Mouse (Mus musculus): ENCODE results near the gene Tnip1. TPM values are rescaled to one million over a fixed set of nuclear protein-coding genes. Genes with fewer than 3 reads are reported as not detected.

The Tnip1 gene
- polyA plus RNA-seq, 1 experiment from 2014 or later, result 19.8 TPM

DNA sequence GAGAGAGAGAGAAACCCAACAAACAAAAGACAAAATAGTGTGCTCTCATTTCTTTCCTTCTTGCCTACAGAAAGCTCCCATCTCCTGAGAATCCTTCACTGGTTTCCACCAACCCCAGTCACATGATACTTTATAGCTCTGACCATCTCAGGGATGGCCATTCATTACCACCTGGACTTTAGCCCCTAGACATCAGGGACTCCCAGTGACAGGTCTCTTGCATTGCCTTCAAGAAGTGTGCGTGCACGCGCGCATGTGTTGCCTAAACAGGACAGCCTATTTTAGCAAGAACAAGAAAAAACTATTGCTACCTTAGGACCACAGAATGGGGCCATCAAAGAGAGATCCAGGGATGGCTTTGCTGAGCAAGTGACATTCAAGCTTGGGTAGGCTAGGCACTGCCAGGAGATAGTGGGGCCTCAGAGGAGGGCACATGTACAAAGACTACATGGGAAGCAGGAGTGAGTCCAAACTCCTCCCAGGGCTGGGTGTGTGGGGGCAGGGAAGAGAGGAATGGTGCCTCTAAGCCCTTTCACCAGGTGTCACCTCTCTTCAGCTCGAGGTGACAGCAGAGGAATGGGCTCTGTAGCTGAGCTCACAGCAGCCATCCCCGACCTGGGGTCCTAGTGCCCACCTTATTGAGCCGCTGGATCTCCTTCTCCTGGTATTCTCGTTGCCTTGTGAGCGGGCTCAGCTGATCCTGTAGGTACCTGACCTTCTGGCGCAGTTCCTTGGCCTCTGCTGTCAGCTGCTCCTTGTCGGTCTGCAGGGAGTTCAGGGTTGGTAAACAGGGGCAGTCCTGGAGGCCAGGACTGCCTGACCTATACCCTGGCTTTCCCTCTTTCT, 42.4 kb downstream of the Tnip1 start:
- WGBS, result 73% methylated on average over 11 of the region's 11 CpGs
- no peak overlapping the region for H3K4me2 ChIP-seq
- H3K9ac ChIP-seq, result no peak overlapping the region

DNA sequence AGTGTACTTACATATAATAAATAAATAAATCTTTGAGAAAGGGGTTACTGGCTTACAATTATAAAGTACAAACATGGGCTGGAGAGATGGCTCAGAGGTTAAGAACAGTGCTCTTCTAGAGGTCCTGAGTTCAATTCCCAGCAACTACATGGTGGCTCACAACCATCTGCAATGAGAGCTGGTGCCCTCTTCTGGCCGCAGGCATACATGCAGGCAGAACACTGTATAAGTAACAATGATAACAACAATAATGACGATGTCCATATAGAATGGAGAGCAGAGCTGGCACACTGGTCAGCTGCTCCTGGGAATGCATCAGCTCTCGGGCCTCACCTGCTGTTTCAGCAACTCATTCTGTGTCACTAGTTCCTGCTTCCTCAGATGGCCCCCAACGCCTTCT, 44.4 kb downstream of the Tnip1 start:
- Histone ChIP-seq H3K27me3 (no peaks in the 10 kb centered on the region), H3K4me1 (no peaks in the 10 kb centered on the region), H3K9ac (no peak overlapping the region), H3K27ac (no peak overlapping the region), H3K4me2 (no peak overlapping the region), H3K9me3 (no peaks in the 10 kb centered on the region), H3K36me3 (peaks cover 95% of the 10 kb centered on the region), H3K4me3 (no peak overlapping the region)
- ATAC-seq (ENCODE audit: insufficient number of reproducible peaks, insufficient read depth, low FRiP score, low TSS enrichment, low read depth), result no peak
- 91% methylated on average over 4 of the region's 4 CpGs for WGBS

More for the DNA sequence above, 42.4 kb downstream of the Tnip1 start:
- Histone ChIP-seq H3K36me3 (peaks cover 92% of the 10 kb centered on the region), H3K4me1 (no peaks in the 10 kb centered on the region), H3K27ac (no peak overlapping the region), H3K27me3 (no peaks in the 10 kb centered on the region), H3K9me3 (no peaks in the 10 kb centered on the region), H3K4me3 (no peak overlapping the region)
- ATAC-seq (ENCODE audit: insufficient number of reproducible peaks, insufficient read depth, low FRiP score, low TSS enrichment, low read depth), result no peak

DNA sequence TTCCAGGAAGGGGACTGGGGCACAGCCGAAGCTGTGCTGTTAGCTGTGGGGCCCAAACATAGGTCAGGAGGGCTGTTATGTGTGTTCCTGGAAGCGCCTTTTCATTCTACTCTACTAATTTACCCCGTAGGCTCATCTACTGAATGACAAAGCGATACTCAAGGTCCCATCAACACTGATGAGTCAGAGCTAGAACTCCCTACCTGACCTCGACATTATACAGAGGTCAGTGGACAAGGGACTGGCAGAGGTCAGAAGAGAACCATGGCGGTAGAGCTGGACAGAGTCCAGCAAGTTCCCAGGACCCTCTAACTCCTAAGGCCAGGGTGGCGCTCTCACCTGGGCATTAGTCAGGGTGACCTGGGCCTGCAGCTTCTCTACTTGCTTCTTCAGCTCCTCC, 45.3 kb downstream of the Tnip1 start:
- Histone ChIP-seq H3K9ac (no peak overlapping the region), H3K4me1 (no peaks in the 10 kb centered on the region), H3K4me3 (no peak overlapping the region), H3K27me3 (no peaks in the 10 kb centered on the region), H3K4me2 (no peak overlapping the region), H3K9me3 (no peaks in the 10 kb centered on the region), H3K36me3 (peaks cover 95% of the 10 kb centered on the region), H3K27ac (no peak overlapping the region)
- no peak for ATAC-seq (ENCODE audit: insufficient number of reproducible peaks, insufficient read depth, low FRiP score, low TSS enrichment, low read depth)
- WGBS, result 95% methylated on average over 7 of the region's 7 CpGs

DNA sequence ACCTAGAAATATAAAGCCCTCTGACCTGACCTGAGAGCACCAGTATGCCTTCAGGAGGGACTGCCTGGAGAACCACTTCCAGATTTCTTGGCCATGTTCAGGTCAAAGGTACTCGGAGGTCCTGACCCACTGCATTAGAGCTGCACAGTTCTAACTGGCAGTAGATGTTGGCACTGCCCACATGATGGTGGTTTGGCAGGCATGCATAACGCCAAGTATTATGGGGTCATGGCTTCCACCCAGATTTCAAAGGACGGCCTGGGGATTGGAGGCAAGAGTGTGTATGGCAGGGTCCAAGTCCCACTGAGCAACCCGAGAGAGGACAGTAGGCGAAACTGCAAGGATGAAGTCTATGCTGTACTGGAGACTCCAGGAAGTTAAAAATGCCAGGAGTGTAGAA, 48.9 kb downstream of the Tnip1 start:
- no peaks in the 10 kb centered on the region for H3K27me3 ChIP-seq
- H3K27ac ChIP-seq, result no peak overlapping the region
- H3K9me3 ChIP-seq, result no peaks in the 10 kb centered on the region
- WGBS, result 88% methylated on average over 5 of the region's 5 CpGs
- no peak overlapping the region for H3K4me2 ChIP-seq
- no peaks in the 10 kb centered on the region for H3K4me1 ChIP-seq
- peaks cover 95% of the 10 kb centered on the region for H3K36me3 ChIP-seq
- ATAC-seq (ENCODE audit: insufficient number of reproducible peaks, insufficient read depth, low FRiP score, low TSS enrichment, low read depth), result no peak
- H3K4me3 ChIP-seq, result no peak overlapping the region
- H3K9ac ChIP-seq, result no peak overlapping the region

DNA sequence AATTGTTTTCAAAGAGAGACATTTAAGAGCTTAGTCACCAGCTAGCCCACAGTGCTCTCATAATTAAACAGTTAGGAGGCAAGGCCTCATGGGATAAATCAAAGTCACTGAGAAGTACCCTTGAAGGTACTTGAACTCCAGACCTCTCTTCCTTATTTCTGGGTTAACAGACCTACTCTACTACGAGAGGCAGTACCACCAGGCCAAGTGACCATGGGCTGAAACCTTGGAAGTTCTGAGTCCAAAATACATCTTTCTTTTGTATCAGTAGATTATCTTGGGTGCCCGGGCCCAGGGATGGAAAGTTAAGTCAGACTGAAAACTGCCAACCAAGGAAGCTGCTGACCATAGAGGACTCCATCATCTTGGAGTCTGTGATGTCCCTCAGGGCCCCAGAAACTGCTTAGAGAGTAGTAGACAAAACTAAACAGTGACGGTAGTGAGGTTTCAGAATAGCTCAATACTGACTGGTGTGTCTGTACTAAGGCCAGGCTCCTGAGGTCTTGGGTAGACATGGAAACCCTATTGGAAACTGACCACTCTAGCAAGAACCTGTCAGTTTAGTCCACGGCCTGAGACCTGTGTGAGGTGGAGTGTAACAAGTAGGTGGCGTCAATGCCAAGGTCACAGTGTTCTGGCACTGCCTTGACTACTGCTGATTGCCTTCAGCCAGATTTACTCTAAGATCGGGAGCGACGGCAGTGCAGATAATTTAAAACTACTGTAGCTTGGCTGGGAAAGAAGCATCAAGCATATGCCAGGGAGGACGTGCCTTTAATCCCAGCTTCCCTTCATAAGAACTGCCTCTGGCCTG, 50.0 kb downstream of the Tnip1 start:
- H3K9ac ChIP-seq, result no peak overlapping the region
- no peak overlapping the region for H3K4me3 ChIP-seq
- no peak overlapping the region for H3K27ac ChIP-seq
- H3K4me1 ChIP-seq, result no peaks in the 10 kb centered on the region
- no peak overlapping the region for H3K4me2 ChIP-seq
- 86% methylated on average over 9 of the region's 9 CpGs for WGBS
- peaks cover 89% of the 10 kb centered on the region for H3K36me3 ChIP-seq
- no peaks in the 10 kb centered on the region for H3K27me3 ChIP-seq
- H3K9me3 ChIP-seq, result no peaks in the 10 kb centered on the region
- no peak for ATAC-seq (ENCODE audit: insufficient number of reproducible peaks, insufficient read depth, low FRiP score, low TSS enrichment, low read depth)

DNA sequence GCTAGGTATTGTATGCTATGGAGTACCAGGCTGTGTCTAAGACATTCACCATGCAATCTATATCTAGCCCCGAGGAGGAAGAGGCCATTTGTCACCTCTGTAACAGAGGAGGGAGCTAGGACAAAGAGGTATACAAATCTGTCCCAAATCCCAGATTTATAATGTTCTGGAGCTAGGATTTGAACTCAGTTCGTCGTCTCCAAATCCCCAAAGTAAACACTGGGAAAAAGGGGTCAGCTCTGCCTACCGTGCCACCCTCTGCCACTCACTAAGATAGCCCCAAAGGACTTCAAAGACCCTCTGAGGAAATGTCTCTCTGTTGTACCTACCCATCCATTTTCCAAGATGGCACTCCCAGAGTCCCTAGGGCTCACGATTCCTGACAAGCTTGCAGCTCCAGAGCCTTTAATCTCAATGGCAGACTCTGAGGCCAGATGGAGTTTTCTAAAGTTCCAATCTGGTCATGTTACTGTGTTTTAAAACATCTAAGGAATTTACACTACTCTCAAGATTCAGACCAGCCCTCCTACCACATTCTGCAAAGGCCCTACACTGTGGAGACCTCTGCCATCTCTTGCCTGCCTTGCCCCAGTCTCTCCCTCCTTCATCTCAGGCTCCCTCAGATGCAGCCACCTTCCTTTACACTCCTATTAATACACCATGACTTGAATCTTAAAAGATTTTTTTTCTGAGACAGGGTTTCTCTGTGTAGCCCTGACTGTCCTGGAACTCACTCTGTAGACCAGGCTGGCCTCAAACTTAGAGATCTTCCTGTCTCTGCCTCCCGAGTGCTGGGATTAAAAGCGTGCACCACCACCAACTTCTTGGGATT, 50.8 kb downstream of the Tnip1 start:
- Histone ChIP-seq H3K9me3 (no peaks in the 10 kb centered on the region), H3K36me3 (peaks cover 80% of the 10 kb centered on the region), H3K9ac (no peak overlapping the region), H3K27ac (no peak overlapping the region), H3K27me3 (no peaks in the 10 kb centered on the region), H3K4me2 (no peak overlapping the region), H3K4me1 (no peaks in the 10 kb centered on the region), H3K4me3 (no peak overlapping the region)
- 86% methylated on average over 7 of the region's 7 CpGs for WGBS
- ATAC-seq (ENCODE audit: insufficient number of reproducible peaks, insufficient read depth, low FRiP score, low TSS enrichment, low read depth), result no peak

DNA sequence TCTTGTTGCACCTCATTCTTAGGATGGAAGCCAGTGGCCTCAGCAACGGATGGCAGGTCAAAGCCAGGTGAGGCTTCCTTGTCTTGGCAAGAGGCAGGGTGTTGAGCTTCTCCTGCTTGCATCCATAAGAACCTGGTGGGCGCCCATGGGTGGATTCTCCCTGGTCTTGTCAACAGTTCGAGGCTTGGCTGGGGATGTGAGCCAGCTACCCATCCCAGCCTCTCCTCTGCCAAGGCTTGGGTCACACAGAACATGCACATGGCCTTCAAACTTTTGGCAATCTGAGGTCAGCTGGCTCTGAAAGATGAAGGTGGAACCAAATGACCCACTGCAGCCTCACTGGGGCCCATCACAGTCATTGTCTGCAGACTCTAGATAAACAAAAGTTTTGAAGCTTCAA, 51.5 kb downstream of the Tnip1 start:
- H3K4me2 ChIP-seq, result no peak overlapping the region
- H3K4me3 ChIP-seq, result no peak overlapping the region
- no peak for ATAC-seq (ENCODE audit: insufficient number of reproducible peaks, insufficient read depth, low FRiP score, low TSS enrichment, low read depth)
- 90% methylated on average over 3 of the region's 3 CpGs for WGBS
- H3K9ac ChIP-seq, result no peak overlapping the region
- no peaks in the 10 kb centered on the region for H3K9me3 ChIP-seq
- H3K4me1 ChIP-seq, result no peaks in the 10 kb centered on the region
- no peak overlapping the region for H3K27ac ChIP-seq
- no peaks in the 10 kb centered on the region for H3K27me3 ChIP-seq
- H3K36me3 ChIP-seq, result peaks cover 75% of the 10 kb centered on the region

DNA sequence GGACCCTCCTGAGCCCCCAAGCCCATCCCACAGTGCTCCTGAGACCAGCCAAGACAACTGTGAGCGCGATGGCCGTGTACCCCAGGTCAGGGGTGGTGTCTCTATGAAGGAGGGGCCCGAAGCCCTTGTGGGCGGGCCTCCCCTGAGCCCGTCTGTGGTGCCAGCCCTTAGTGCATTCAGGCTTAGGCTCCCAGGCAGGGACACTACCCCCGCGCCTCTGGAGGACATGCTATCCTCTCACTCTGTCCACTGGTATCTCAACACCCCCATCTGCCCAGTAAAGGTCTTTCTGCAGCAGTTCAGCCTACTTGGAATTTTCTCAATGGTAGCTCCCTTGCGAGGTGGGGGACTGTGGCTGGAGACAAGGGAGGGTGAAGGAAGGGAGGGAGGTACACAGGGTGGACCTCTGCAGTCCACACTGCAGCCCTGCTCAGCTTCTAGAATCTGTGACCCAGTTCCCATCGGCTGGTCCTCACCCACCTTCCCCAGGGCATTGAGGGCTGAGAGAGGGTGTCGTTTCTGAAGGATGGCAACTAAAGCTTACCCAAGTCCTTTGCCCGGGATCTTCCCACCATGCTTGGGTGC, 52.5 kb downstream of the Tnip1 start:
- no peak for ATAC-seq (ENCODE audit: insufficient number of reproducible peaks, insufficient read depth, low FRiP score, low TSS enrichment, low read depth)
- Histone ChIP-seq H3K4me1 (no peaks in the 10 kb centered on the region), H3K4me2 (no peak overlapping the region), H3K27ac (no peak overlapping the region), H3K27me3 (no peaks in the 10 kb centered on the region), H3K9me3 (no peaks in the 10 kb centered on the region), H3K4me3 (no peak overlapping the region), H3K9ac (no peak overlapping the region), H3K36me3 (peaks cover 65% of the 10 kb centered on the region)
- 88% methylated on average over 12 of the region's 12 CpGs for WGBS

DNA sequence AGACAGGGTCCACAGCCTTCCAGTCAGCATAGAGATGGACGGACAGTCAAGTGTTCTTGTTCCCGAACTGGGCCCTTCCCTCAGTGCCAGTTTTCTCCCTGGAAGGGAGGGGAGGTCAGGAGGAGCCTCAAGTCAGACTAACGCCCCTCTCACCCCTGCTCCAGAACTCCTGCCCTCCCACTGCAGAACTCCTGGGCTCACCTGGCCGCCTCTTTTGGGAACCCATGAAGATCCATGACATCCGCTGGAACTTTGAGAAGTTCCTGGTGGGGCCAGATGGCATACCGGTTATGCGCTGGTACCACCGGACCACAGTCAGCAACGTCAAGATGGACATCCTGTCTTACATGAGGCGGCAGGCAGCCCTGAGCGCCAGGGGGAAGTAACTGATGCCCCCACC, 53.4 kb downstream of the Tnip1 start:
- Histone ChIP-seq H3K4me1 (no peaks in the 10 kb centered on the region), H3K27ac (no peak overlapping the region), H3K36me3 (peaks cover 56% of the 10 kb centered on the region), H3K4me3 (no peak overlapping the region), H3K27me3 (no peaks in the 10 kb centered on the region), H3K9ac (no peak overlapping the region), H3K4me2 (no peak overlapping the region), H3K9me3 (no peaks in the 10 kb centered on the region)
- ATAC-seq (ENCODE audit: insufficient number of reproducible peaks, insufficient read depth, low FRiP score, low TSS enrichment, low read depth), result no peak
- 93% methylated on average over 11 of the region's 11 CpGs for WGBS

DNA sequence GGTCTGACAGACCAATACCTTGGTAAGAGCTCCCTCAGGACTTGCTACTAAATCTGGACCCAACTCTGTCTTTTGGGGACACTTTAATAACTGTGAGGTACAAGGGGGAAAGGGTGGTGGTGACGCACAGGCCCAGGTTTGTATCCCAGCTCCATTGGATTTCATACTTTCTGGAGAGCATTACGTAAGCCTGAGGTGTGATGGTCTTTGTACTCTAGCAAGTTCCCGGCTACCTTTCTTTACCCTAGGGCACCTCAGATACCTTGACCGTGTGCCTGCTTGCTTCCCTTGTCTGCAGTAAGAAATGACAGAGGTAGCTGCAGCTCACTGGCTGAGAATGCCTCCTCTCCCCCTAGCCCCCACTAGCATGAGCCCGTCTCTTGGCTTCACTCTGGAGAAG, 55.5 kb downstream of the Tnip1 start:
- Histone ChIP-seq H3K27ac (no peak overlapping the region), H3K27me3 (no peaks in the 10 kb centered on the region), H3K9ac (no peak overlapping the region), H3K4me2 (no peak overlapping the region), H3K4me3 (no peak overlapping the region), H3K4me1 (peaks cover 5% of the 10 kb centered on the region; the same call in 1 of the 2 replicates), H3K36me3 (peaks cover 37% of the 10 kb centered on the region), H3K9me3 (no peaks in the 10 kb centered on the region)
- no peak for ATAC-seq (ENCODE audit: insufficient number of reproducible peaks, insufficient read depth, low FRiP score, low TSS enrichment, low read depth)
- WGBS, result 88% methylated on average over 5 of the region's 5 CpGs

DNA sequence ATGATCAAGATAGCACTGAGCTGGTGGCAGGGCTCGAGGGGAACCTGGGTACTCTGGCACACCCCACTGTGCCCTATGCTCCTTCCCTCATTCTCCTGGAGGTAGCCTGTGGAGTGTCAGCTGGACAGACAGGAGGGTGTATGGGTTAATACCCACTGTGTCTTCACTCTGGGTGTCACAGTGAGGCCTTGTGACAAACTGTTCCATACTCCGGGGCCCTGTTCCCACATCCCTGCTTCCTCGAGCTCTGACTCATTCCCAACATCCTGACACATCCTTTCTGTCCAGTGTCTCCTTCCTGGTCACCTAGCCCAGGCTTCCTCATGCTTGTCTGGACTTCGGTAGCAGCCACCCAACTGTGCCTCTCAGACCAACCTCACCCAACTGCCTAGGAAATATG, 56.3 kb downstream of the Tnip1 start:
- Histone ChIP-seq H3K4me3 (no peak overlapping the region), H3K27me3 (no peaks in the 10 kb centered on the region), H3K36me3 (peaks cover 30% of the 10 kb centered on the region), H3K9me3 (no peaks in the 10 kb centered on the region), H3K4me2 (no peak overlapping the region), H3K27ac (no peak overlapping the region), H3K9ac (no peak overlapping the region), H3K4me1 (peaks cover 5% of the 10 kb centered on the region; the same call in 1 of the 2 replicates)
- WGBS, result 79% methylated on average over 4 of the region's 4 CpGs
- ATAC-seq (ENCODE audit: insufficient number of reproducible peaks, insufficient read depth, low FRiP score, low TSS enrichment, low read depth), result no peak
